Mouse (Mus musculus) kidney, adult 18-20 months (tissue): ENCODE measurements around the gene Bola2.
"Not testable (repeated sequence)": the region's sequence is repeated elsewhere in the genome, so short reads cannot be mapped to it uniquely, and the experiment has no call there.

Experiments
- DNase-seq: peaks from one replicate; pipeline ENCODE4 v3.0.0; 2021

Bola2 gene

GRCm38 (mm10) chr7:126711910-126712309 lies 16.7 kb downstream of the Bola2 start:
- DNase-seq: no peak

GRCm38 (mm10) chr7:126715679-126716078 lies 20.5 kb downstream of the Bola2 start:
- no peak for DNase-seq

- no peak for DNase-seq
These were observed 22.4 kb downstream of the Bola2 start for GRCm38 (mm10) chr7:126717566-126717965.

GRCm38 (mm10) chr7:126718787-126719337 lies 23.7 kb downstream of the Bola2 start:
- DNase-seq: no peak

- no peak for DNase-seq
These were observed 26.4 kb downstream of the Bola2 start for GRCm38 (mm10) chr7:126721635-126722034.

GRCm38 (mm10) chr7:126725077-126725476 lies 29.9 kb downstream of the Bola2 start:
- DNase-seq: no peak

GRCm38 (mm10) chr7:126725667-126726066 lies 30.5 kb downstream of the Bola2 start:
- DNase-seq: no peak

- DNase-seq: not testable (repeated sequence)
These were observed 35.1 kb downstream of the Bola2 start for GRCm38 (mm10) chr7:126730256-126730789.

GRCm38 (mm10) chr7:126736122-126736521 lies 40.9 kb downstream of the Bola2 start:
- no peak for DNase-seq

GRCm38 (mm10) chr7:126739551-126739950 lies 44.4 kb downstream of the Bola2 start:
- DNase-seq: no peak

GRCm38 (mm10) chr7:126740132-126740735 lies 45.0 kb downstream of the Bola2 start:
- no peak for DNase-seq

GRCm38 (mm10) chr7:126740977-126741376 lies 45.8 kb downstream of the Bola2 start:
- no peak for DNase-seq

GRCm38 (mm10) chr7:126741452-126741851 lies 46.3 kb downstream of the Bola2 start:
- DNase-seq: no peak

- no peak for DNase-seq
These were observed 46.8 kb downstream of the Bola2 start for GRCm38 (mm10) chr7:126741964-126742482.

GRCm38 (mm10) chr7:126746066-126746465 lies 50.9 kb downstream of the Bola2 start:
- DNase-seq: no peak

- no peak for DNase-seq
These were observed 51.6 kb downstream of the Bola2 start for GRCm38 (mm10) chr7:126746798-126747197.

- DNase-seq: no peak
These were observed 53.6 kb downstream of the Bola2 start for GRCm38 (mm10) chr7:126748824-126749223.
